Mouse (Mus musculus) neutrophil, adult 65 days (primary cell): ENCODE results near the gene Hsd3b5. TPM values are rescaled to one million over a fixed set of nuclear protein-coding genes. Genes with fewer than 3 reads are reported as not detected.

Experiments
- total RNA-seq: library from RNA; stranded (reverse); gene quantifications from 2 replicates; pipeline ENCODE4 v1.2.4, GENCODE M21; 2023

Gene Hsd3b5
- not detected in 2 replicates for total RNA-seq

DNA sequence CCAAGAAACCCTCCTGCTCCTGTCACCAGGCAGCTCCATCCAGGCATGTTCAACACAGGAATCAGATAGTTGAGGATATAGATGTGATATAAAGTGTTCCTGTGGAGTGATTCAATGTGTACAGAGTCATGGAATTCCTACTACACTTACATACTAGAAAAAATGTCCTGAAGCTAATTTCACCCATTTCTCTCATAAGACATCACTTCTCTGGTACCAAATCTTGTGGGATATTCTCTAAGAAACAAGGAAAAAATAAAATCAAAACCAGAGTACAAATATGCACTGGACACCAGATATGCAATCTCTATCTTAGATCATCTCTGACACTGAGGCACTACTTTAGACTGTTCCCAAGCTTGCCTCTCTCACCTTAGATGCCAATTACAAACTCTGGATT lies at the start of gene Hsd3b5:
Hsd3b5 (minus strand) TSS at position 101 of the 400 bp plus-strand sequence.

DNA sequence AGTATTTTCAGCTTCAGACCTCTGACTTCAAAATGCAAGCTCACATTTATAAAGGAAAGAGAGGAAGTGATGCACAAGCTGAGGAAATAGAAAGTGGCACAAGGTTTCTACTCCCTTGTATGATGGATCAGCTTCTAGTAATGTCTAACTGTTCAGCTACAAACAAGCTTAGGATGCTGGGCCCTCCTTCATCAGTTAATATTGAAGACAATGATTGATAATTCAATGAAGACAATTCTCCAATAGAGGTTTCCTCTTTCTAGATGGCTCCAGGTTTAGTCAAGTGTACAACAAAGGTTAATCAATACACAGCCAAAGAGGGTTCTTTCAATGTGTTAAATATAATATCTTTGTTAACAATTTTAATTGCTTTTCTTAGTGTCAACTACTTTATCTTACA lies 41.3 kb downstream of the Hsd3b5 start, which contains the start of gene Gm10681:
Gm10681 (minus strand) TSS at position 101 of the 400 bp plus-strand sequence.

Other genes with a start within 250 kb of the Hsd3b5 start
- gene Zfp697, start 247.8 kb downstream of the Hsd3b5 start, total RNA-seq = 0.25 TPM in 1 of 2 replicates, not detected in the other
- gene Gm4450, start 173.1 kb downstream of the Hsd3b5 start, total RNA-seq = not detected in 2 replicates
- gene Hsd3b4, start 119.7 kb downstream of the Hsd3b5 start, total RNA-seq = not detected in 2 replicates
- not detected in 2 replicates for gene Gm10681, start 41.4 kb downstream of the Hsd3b5 start, total RNA-seq
- not detected in 2 replicates for gene Hsd3b2, start 94.3 kb upstream of the Hsd3b5 start, total RNA-seq
- not detected in 2 replicates for gene Hsd3b3, start 132.9 kb upstream of the Hsd3b5 start, total RNA-seq
- not detected in 2 replicates for gene Hsd3b6, start 184.2 kb upstream of the Hsd3b5 start, total RNA-seq
- not detected in 2 replicates for gene Hsd3b1, start 229.5 kb upstream of the Hsd3b5 start, total RNA-seq